Mouse (Mus musculus): ENCODE measurements around the gene 3110082I17Rik. TPM values are rescaled to one million over a fixed set of nuclear protein-coding genes. Genes with fewer than 3 reads are reported as not detected.

3110082I17Rik gene
- polyA plus RNA-seq, 1 experiment from 2014 or later = 44.4 TPM

DNA sequence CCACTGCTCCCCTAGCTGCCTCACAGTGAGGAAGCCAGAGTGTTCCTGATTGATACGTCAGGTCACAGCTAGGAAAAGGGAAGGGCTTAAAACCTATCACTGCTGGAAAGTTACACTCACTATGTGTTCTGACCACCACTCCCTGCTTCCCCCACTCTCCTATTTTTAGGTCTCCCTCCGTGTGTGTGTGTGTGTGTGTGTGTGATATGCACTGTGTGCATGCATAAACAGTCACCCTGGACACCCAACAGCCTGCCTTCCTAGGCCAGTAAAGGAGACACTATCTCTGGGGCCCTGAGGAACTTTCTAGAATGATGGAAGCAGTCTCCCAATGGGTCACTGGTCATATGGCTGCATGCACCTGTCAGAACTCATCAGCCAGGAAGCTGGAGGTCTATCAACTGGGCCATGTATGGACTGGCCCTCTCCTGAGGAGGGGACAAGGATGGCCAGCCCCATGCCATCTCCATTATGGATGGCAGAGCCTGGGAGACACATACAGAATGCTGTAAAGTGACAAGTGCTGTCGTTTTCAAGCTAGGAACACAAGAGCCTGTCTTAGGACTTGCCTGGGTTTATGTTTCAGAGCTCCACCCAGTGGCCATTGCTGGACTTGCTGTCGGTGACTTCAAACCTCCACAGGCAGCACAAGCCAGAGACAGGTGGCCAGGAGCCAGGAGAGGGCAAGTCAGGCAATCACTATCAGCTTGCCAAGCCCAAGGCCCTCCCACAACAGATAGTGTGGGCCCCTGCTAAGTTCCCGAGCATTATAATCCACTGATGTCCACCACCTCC is 62.2 kb downstream of the 3110082I17Rik start:
- WGBS = 30% methylated on average over 5 of the region's 5 CpGs
- Histone ChIP-seq H3K4me1 (ENCODE audit: insufficient read depth) (no peaks in the 10 kb centered on the region; the same call in 1 of the 2 replicates), H3K4me3 (ENCODE audit: low read depth, low read length) (no peak overlapping the region), H3K27me3 (ENCODE audit: insufficient read depth, low read length) (no peaks in the 10 kb centered on the region), H3K9ac (no peak overlapping the region; the same call in 1 of the 2 replicates), H3K9me3 (ENCODE audit: low read depth, low read length) (no peaks in the 10 kb centered on the region), H3K4me2 (no peak overlapping the region), H3K27ac (ENCODE audit: low read depth) (no peak overlapping the region), H3K36me3 (ENCODE audit: insufficient read depth) (no peaks in the 10 kb centered on the region)
- ATAC-seq (ENCODE audit: insufficient read depth) (peak; percentile 55), DNase-seq (peak; percentile 92)
- TF ChIP-seq CTCF (IDR thresholded peaks at IDR 0.05; ENCODE audit: low read depth) = peak; percentile 90

DNA sequence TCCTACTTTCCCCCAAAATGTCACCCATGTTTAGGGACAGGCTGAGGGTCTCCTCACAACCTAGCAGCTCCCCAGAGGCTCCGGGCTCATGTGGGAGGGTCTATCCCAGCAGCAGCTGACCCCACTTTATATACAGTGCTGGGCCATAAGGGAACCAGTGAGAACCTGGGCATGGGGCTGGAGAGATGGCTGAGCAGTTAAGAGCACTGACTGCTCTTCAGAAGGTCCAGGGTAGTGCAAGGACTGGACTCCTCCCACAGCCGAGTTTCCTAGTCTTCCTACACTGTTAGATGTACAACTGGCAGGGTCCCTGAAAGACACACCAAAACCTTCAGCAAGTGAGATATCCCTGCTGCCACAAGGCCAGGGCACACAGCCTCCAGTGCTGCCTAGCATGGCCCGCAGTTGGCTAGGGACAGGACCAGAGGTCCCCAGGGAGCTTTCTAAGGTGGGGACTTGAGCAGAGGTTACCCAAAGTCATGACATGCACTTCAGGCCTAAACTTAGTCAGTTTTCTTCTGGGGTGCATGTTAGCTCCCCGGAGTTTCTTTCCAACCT is 62.9 kb downstream of the 3110082I17Rik start:
- TF ChIP-seq CTCF (IDR thresholded peaks at IDR 0.05; ENCODE audit: low read depth) = no peak
- Histone ChIP-seq H3K27ac (ENCODE audit: low read depth) (no peak overlapping the region), H3K4me1 (ENCODE audit: insufficient read depth) (no peaks in the 10 kb centered on the region; the same call in 1 of the 2 replicates), H3K4me3 (ENCODE audit: low read depth, low read length) (no peak overlapping the region), H3K4me2 (no peak overlapping the region), H3K36me3 (ENCODE audit: insufficient read depth) (peaks cover 4% of the 10 kb centered on the region; the same call in 1 of the 2 replicates), H3K9me3 (ENCODE audit: low read depth, low read length) (no peaks in the 10 kb centered on the region), H3K27me3 (ENCODE audit: insufficient read depth, low read length) (no peaks in the 10 kb centered on the region), H3K9ac (no peak overlapping the region)
- ATAC-seq (ENCODE audit: insufficient read depth) = peak; percentile 52
- no peak for DNase-seq
- WGBS = 75% methylated on average over 4 of the region's 4 CpGs

DNA sequence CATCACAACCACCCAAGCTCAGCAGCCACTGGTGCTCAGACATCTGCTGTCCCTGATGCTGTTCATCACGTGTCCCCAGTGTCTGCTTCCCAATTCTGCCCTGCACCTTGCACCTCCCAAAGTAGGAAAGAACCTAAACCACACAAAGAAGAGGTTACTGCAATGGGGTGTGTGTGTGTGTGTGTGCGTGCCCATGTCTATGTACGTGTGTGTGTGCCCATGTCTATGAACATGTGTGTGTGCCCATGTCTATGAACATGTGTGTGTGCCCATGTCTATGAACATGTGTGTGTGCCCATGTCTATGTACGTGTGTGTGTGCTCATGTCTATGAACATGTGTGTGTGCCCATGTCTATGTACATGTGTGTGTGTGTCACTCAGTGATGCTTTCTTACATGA is 64.8 kb downstream of the 3110082I17Rik start:
- no peaks in the 10 kb centered on the region for H3K27me3 ChIP-seq (ENCODE audit: insufficient read depth, low read length)
- ATAC-seq (ENCODE audit: insufficient read depth) (no peak), DNase-seq (no peak)
- TF ChIP-seq CTCF (IDR thresholded peaks at IDR 0.05; ENCODE audit: low read depth) = no peak
- H3K36me3 ChIP-seq (ENCODE audit: insufficient read depth) = peaks cover 4% of the 10 kb centered on the region; the same call in 1 of the 2 replicates
- H3K9ac ChIP-seq = no peak overlapping the region
- no peaks in the 10 kb centered on the region for H3K9me3 ChIP-seq (ENCODE audit: low read depth, low read length)
- no peak overlapping the region for H3K4me2 ChIP-seq
- no peak overlapping the region for H3K27ac ChIP-seq (ENCODE audit: low read depth)
- no peaks in the 10 kb centered on the region; the same call in 1 of the 2 replicates for H3K4me1 ChIP-seq (ENCODE audit: insufficient read depth)
- H3K4me3 ChIP-seq (ENCODE audit: low read depth, low read length) = no peak overlapping the region
- WGBS = 83% methylated on average over 4 of the region's 4 CpGs

DNA sequence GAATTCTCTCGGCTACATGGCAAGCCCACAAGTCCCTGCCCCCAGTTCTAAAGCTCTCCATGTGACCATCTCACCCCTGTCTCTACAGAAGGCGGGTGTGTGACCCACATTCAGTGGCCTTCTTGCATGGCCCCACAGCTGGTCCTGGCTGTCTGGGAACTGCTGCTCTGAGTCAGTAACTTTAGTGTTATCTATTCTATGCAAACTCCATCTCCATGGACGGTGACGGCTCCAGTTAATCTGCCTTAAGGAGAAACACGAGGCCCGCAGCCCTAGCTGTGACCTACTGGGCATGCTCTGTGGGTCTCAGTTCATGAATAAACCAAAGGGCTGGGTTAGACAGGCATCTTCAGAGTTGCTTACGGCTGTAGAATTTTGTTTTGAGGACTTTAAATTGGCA is 65.9 kb downstream of the 3110082I17Rik start:
- no peak overlapping the region for H3K4me3 ChIP-seq (ENCODE audit: low read depth, low read length)
- no peak overlapping the region for H3K27ac ChIP-seq (ENCODE audit: low read depth)
- no peak overlapping the region for H3K9ac ChIP-seq
- no peak for TF ChIP-seq CTCF (IDR thresholded peaks at IDR 0.05; ENCODE audit: low read depth)
- peaks cover 4% of the 10 kb centered on the region; the same call in 1 of the 2 replicates for H3K36me3 ChIP-seq (ENCODE audit: insufficient read depth)
- no peak for DNase-seq
- H3K9me3 ChIP-seq (ENCODE audit: low read depth, low read length) = no peaks in the 10 kb centered on the region
- 70% methylated on average over 7 of the region's 7 CpGs for WGBS
- no peak for ATAC-seq (ENCODE audit: insufficient read depth)
- no peak overlapping the region for H3K4me2 ChIP-seq
- H3K27me3 ChIP-seq (ENCODE audit: insufficient read depth, low read length) = no peaks in the 10 kb centered on the region
- H3K4me1 ChIP-seq (ENCODE audit: insufficient read depth) = peaks cover 8% of the 10 kb centered on the region

DNA sequence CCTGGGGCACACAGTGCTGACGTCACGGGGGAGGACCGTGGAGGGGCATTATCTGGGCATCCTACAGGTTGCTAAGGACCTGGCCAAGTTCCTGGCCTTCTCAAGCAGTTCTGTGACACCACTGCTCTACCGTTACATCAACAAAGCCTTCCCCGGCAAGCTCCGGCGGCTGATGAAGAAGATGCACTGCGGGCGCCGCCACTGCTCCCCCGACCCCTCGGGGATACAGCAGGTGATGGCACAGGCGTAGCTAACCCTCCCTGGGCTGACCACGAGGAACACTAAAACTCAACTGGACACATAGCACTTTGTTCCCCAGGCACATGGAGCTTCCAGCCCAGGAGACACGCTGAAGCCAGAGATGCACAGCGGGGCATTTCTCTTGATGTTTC is 67.1 kb downstream of the 3110082I17Rik start:
- WGBS = 91% methylated on average over 16 of the region's 16 CpGs
- H3K27me3 ChIP-seq (ENCODE audit: insufficient read depth, low read length) = no peaks in the 10 kb centered on the region

DNA sequence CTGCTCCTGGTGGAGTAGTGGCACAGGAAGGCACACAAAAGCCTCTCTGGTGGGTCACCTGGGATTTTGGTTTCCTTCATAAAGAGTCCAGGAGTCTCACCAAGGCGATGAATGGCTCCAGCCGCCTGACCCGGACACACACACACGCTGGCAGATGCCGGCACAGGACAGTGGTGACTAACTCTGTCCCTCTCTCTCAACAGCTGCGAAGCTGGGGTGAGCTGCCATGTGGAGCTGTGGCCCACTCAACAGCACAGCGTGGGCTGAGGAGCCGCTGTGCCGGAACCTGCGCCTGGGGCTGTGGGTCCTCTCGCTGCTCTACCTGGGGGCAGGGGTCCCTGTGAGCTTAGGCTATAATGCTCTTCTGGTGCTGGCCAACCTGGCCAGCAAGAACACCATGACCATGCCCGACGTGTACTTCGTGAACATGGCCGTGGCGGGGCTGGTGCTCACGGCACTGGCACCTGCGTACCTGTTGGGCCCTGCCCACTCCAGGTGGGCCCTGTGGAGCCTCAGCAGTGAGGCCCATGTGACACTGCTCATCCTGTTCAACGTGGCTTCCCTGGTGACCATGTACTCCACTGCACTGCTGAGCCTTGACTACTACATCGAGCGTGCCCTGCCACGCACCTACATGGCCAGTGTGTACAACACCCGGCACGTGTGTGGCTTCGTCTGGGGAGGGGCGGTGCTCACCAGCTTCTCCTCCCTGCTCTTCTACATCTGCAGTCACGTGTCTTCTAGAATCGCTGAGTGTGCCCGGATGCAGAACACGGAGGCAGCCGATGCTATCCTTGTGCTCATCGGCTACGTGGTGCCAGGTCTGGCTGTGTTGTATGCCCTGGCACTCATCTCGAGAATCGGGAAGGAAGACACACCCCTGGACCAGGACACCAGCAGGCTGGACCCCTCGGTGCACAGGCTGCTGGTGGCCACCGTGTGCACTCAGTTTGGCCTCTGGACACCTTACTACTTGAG is 67.8 kb downstream of the 3110082I17Rik start:
- Histone ChIP-seq H3K9me3 (ENCODE audit: low read depth, low read length) (no peaks in the 10 kb centered on the region), H3K36me3 (ENCODE audit: insufficient read depth) (peaks cover 4% of the 10 kb centered on the region; the same call in 1 of the 2 replicates), H3K27ac (ENCODE audit: low read depth) (no peak overlapping the region), H3K4me1 (ENCODE audit: insufficient read depth) (peaks cover 21% of the 10 kb centered on the region), H3K27me3 (ENCODE audit: insufficient read depth, low read length) (no peaks in the 10 kb centered on the region), H3K4me2 (no peak overlapping the region), H3K9ac (no peak overlapping the region), H3K4me3 (ENCODE audit: low read depth, low read length) (no peak overlapping the region)
- ATAC-seq (ENCODE audit: insufficient read depth) (no peak), DNase-seq (no peak)
- no peak for TF ChIP-seq CTCF (IDR thresholded peaks at IDR 0.05; ENCODE audit: low read depth)
- 92% methylated on average over 37 of the region's 37 CpGs for WGBS

More for the DNA sequence above, 67.1 kb downstream of the 3110082I17Rik start:
- no peak for ATAC-seq (ENCODE audit: insufficient read depth)
- Histone ChIP-seq H3K4me2 (no peak overlapping the region), H3K4me3 (ENCODE audit: low read depth, low read length) (no peak overlapping the region), H3K27ac (ENCODE audit: low read depth) (no peak overlapping the region), H3K9me3 (ENCODE audit: low read depth, low read length) (no peaks in the 10 kb centered on the region), H3K4me1 (ENCODE audit: insufficient read depth) (peaks cover 15% of the 10 kb centered on the region), H3K36me3 (ENCODE audit: insufficient read depth) (peaks cover 4% of the 10 kb centered on the region; the same call in 1 of the 2 replicates), H3K9ac (no peak overlapping the region)
- no peak for TF ChIP-seq CTCF (IDR thresholded peaks at IDR 0.05; ENCODE audit: low read depth)
- no peak for DNase-seq
